Mouse (Mus musculus) adrenal gland (tissue): Measurements from ENCODE around the gene 4933417A18Rik.
"Not testable (repeated sequence)": the region's sequence is repeated elsewhere in the genome, so short reads cannot be mapped to it uniquely, and the experiment has no call there.

Experiments
- intact Hi-C: fragments of 180-260 bp; cut with DNase I; formaldehyde crosslinking; loops from one replicate; pipeline ENCODE4 v1.15.1; 2025

Gene 4933417A18Rik

GRCm38 (mm10) chr13:34973770-34974169 is 49.6 kb downstream of the 4933417A18Rik start:
- intact Hi-C loops = loop anchor here (10.0 kb wide), 1 partner anchor 329 kb away; no protein-coding TSS in a partner anchor

GRCm38 (mm10) chr13:34976116-34976515 is 51.9 kb downstream of the 4933417A18Rik start:
- intact Hi-C loops = loop anchor here (10.0 kb wide), 1 partner anchor 331 kb away; no protein-coding TSS in a partner anchor

- intact Hi-C loops = loop anchor here (10.0 kb wide), 1 partner anchor 333 kb away; no protein-coding TSS in a partner anchor
Measured at GRCm38 (mm10) chr13:34977410-34977809, 53.2 kb downstream of the 4933417A18Rik start.

GRCm38 (mm10) chr13:34978635-34979034 is 54.4 kb downstream of the 4933417A18Rik start:
- intact Hi-C loops = loop anchor here (10.0 kb wide), 1 partner anchor 334 kb away; no protein-coding TSS in a partner anchor

GRCm38 (mm10) chr13:34983479-34983878 is 59.3 kb downstream of the 4933417A18Rik start:
- intact Hi-C loops = not testable (repeated sequence)

GRCm38 (mm10) chr13:34991581-34992273 is 67.5 kb downstream of the 4933417A18Rik start:
- intact Hi-C loops = no loop called here

- intact Hi-C loops = no loop called here
Measured at GRCm38 (mm10) chr13:34993085-34993484, 68.9 kb downstream of the 4933417A18Rik start.

- intact Hi-C loops = no loop called here
Measured at GRCm38 (mm10) chr13:34993595-34993982, 69.4 kb downstream of the 4933417A18Rik start.

GRCm38 (mm10) chr13:34993983-34994811 is 70.0 kb downstream of the 4933417A18Rik start:
- intact Hi-C loops = no loop called here

GRCm38 (mm10) chr13:34995925-34996324 is 71.7 kb downstream of the 4933417A18Rik start:
- intact Hi-C loops = no loop called here
